Mouse (Mus musculus) embryonic facial prominence, embryonic 11.5 days (tissue): ENCODE results near the gene Hsd17b13. TPM values are rescaled to one million over a fixed set of nuclear protein-coding genes. Genes with fewer than 3 reads are reported as not detected.

Experiments
- ATAC-seq: fragments of 200-750 bp; cut with Nextera tagmentation; replicated peaks from 2 replicates; pipeline ENCODE4 v1.8.0; 2017; ENCODE audit warnings: low read depth; ENCODE audit not compliant: insufficient number of reproducible peaks, low FRiP score, low TSS enrichment
- DNase-seq: peaks from one replicate; pipeline ENCODE4 v3.0.0-alpha.2; 2015; ENCODE audit warnings: low spot score
- H3K27ac ChIP-seq: fragments of 300-500 bp; sonication (generic); replicated peaks from 2 replicates; pipeline ENCODE4 v1.5.1; 2014; ENCODE audit warnings: mild to moderate bottlenecking, low read depth, low read length, control low read depth
- H3K27me3 ChIP-seq: fragments of 300-500 bp; sonication (generic); 2 replicates; pipeline ENCODE4 v1.6.1; 2014; ENCODE audit warnings: mild to moderate bottlenecking, low read length, moderate library complexity, mixed read lengths; ENCODE audit not compliant: control insufficient read depth, insufficient read depth
- H3K36me3 ChIP-seq: fragments of 300-500 bp; sonication (generic); replicated peaks from 2 replicates; pipeline ENCODE4 v1.6.1; 2014; ENCODE audit warnings: low read depth, mild to moderate bottlenecking, low read length, moderate library complexity, mixed read lengths; ENCODE audit not compliant: control insufficient read depth, insufficient read depth
- H3K4me1 ChIP-seq: fragments of 300-500 bp; sonication (generic); 2 replicates; pipeline ENCODE4 v1.6.1; 2014; ENCODE audit warnings: low read length, mixed read lengths; ENCODE audit not compliant: control insufficient read depth, insufficient read depth
- H3K4me2 ChIP-seq: fragments of 300-500 bp; sonication (generic); 2 replicates; pipeline ENCODE4 v1.6.1; 2014; ENCODE audit warnings: low read depth, mild to moderate bottlenecking, control low read depth, low read length, moderate library complexity
- H3K4me3 ChIP-seq: fragments of 300-500 bp; sonication (generic); 2 replicates; pipeline ENCODE4 v1.5.1; 2014; ENCODE audit warnings: low read depth, low read length, control low read depth
- H3K9ac ChIP-seq: fragments of 300-500 bp; sonication (generic); replicated peaks from 2 replicates; pipeline ENCODE4 v1.6.1; 2014; ENCODE audit warnings: mild to moderate bottlenecking, control low read depth, low read length
- H3K9me3 ChIP-seq: fragments of 300-500 bp; sonication (generic); replicated peaks from 2 replicates; pipeline ENCODE4 v1.6.1; 2016; ENCODE audit warnings: mild to moderate bottlenecking, low read length, inconsistent platforms, mixed read lengths; ENCODE audit not compliant: control insufficient read depth
- WGBS: fragments of 180-500 bp; shearing (Covaris S2); extraction: QIAGEN DNeasy Blood & Tissue Kit; methylation state at CpG from one replicate; pipeline ENCODE4 v1.1.7; 2014; 5-methylcytosine and 5-hydroxymethylcytosine counted together
- polyA plus RNA-seq: library from polyadenylated mRNA; unstranded; fragments of >200 nt; fragmentation: Nextera tagmentation; extraction: Ambion mirVana; gene quantifications from 2 replicates; pipeline ENCODE4 v1.2.1, GENCODE M21; 2014

The Hsd17b13 gene
- polyA plus RNA-seq, 1 experiment from 2014 or later = not detected

DNA sequence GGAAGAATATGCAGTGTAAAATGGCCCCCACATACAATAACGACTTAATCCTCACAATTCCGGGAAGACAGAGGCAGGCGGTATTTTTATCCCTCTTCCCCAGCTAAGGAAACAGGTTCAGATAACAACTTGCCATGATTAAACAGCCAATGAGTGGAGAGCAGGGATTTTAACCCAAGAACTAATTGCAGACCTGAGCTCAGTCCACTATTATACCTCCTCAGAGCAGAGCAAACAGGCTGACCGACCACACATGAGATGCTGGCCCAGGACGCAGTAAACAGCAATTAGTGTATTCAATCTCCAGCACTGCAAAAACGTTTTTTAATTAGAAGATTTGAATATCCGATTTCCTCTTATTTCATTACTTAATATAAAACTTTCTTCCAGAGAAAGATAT is 68.4 kb downstream of the Hsd17b13 start:
- H3K27ac ChIP-seq = no peak overlapping the region
- H3K9ac ChIP-seq = no peak overlapping the region
- H3K4me2 ChIP-seq = no peak overlapping the region
- WGBS = 51% methylated on average over 7 of the region's 7 CpGs
- no peak overlapping the region for H3K4me3 ChIP-seq
- no peak for DNase-seq
- no peaks in the 10 kb centered on the region for H3K9me3 ChIP-seq
- no peaks in the 10 kb centered on the region for H3K27me3 ChIP-seq
- H3K36me3 ChIP-seq = no peaks in the 10 kb centered on the region
- no peaks in the 10 kb centered on the region for H3K4me1 ChIP-seq
- ATAC-seq = no peak

DNA sequence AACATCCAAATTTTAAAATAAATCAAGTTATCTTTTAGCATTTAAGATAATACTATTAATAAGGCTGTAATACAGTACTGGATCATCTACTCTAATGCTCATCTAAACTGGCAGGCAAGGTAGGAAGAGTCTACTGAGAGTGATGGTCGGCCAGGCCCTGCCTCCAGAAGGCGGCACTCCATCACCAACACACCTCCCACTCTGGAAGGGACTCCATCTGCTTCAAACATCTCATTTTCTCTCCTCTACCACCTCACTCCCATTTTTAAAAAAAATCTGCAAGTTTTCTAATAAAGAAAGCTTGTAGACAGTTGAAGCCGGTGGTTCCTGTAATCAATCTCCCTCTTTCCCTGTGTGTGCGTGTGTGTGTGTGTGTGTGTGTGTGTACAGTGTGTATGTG is 69.4 kb downstream of the Hsd17b13 start:
- DNase-seq = no peak
- Histone ChIP-seq H3K27me3 (no peaks in the 10 kb centered on the region), H3K4me1 (no peaks in the 10 kb centered on the region), H3K4me2 (no peak overlapping the region), H3K9me3 (no peaks in the 10 kb centered on the region), H3K4me3 (no peak overlapping the region), H3K27ac (no peak overlapping the region), H3K9ac (no peak overlapping the region), H3K36me3 (no peaks in the 10 kb centered on the region)
- WGBS = 85% methylated on average over 4 of the region's 4 CpGs
- no peak for ATAC-seq

DNA sequence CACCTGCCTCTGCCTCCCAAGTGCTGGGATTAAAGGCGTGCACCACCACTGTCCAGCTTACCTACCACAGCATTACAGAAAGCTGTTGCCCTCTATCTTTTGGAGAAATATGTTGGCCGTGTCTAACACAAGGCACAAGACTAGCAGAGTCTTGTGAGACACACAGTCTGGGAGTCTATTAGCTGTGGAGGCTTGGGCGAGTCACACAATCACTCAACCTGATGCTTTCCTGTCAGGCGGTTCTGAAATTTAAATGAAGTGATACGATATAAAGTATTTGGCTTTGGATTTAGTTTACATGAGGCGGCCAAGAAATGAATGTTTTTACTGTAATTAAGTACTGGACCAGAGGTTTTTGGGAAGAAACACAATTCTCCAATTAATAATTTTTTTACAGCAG is 71.0 kb downstream of the Hsd17b13 start:
- H3K36me3 ChIP-seq = no peaks in the 10 kb centered on the region
- H3K4me3 ChIP-seq = no peak overlapping the region
- DNase-seq (no peak), ATAC-seq (no peak)
- H3K27ac ChIP-seq = no peak overlapping the region
- H3K4me2 ChIP-seq = no peak overlapping the region
- H3K27me3 ChIP-seq = no peaks in the 10 kb centered on the region
- no peaks in the 10 kb centered on the region for H3K4me1 ChIP-seq
- no peaks in the 10 kb centered on the region for H3K9me3 ChIP-seq
- H3K9ac ChIP-seq = no peak overlapping the region
- WGBS = 93% methylated on average over 6 of the region's 6 CpGs

Other genes starting within 250 kb of the Hsd17b13 start
- gene Klhl8, start 66.2 kb downstream of the Hsd17b13 start, polyA plus RNA-seq = 13.4 and 14.4 TPM in 2 replicates
- 1.4 and 1.8 TPM in 2 replicates for gene Hsd17b11, start 44.5 kb upstream of the Hsd17b13 start, polyA plus RNA-seq
- 66.9 and 73.6 TPM in 2 replicates for gene Nudt9, start 68.9 kb upstream of the Hsd17b13 start, polyA plus RNA-seq
- gene Gm17660, start 100.2 kb upstream of the Hsd17b13 start, polyA plus RNA-seq = not detected in 2 replicates
- gene Sparcl1, start 136.3 kb upstream of the Hsd17b13 start, polyA plus RNA-seq = 45.8 and 48.8 TPM in 2 replicates
- not detected in 2 replicates for gene Dspp, start 193.3 kb upstream of the Hsd17b13 start, polyA plus RNA-seq
- gene Dmp1, start 225.2 kb upstream of the Hsd17b13 start, polyA plus RNA-seq = 0.07 and 0.17 TPM in 2 replicates